Mouse (Mus musculus): Measurements from ENCODE around the gene Gtf2f2.

The Gtf2f2 gene

GRCm38 (mm10) chr14:75923314-75924052, 87.2 kb downstream of the Gtf2f2 start:
- WGBS = 86% methylated on average over 1 of the region's 1 CpGs

DNA sequence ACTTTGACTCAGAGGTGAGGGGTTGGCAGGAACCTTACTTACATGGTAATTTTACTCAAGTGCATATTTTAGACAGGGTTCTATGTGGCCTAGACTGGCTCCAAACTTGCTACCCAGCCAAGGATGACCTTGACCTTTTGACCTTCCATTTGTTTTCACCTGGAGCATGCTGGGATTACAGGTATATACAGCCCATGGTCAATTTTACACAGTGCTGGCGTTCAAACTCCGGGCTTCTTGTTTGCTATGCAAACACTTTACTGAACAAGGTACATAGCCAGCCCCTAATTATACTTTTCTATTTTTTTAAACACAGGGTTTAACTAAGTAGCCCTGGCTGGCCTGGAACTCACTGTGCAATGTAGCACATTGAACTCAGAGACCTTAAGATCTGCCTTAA, 98.0 kb downstream of the Gtf2f2 start:
- 85% methylated on average over 2 of the region's 2 CpGs for WGBS

DNA sequence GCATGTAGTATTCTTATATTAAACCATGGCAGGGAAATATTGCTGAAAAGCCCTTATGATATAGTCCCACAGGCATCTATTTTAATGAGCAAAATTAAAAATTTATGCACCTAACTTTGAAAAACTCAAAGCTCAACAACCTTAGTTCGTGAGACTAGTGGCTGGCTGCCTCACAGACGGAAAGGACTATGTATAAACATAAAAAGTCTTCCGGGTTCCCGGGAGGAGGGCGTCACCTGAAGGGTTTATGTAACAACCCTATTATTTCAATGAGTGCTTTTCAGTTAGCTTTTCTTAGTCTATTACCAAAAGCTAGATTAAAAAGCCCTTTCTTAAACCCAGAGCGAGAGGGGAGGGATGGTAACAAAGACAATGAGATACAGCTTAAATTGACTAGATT, 98.7 kb downstream of the Gtf2f2 start:
- 43% methylated on average over 6 of the region's 6 CpGs for WGBS

GRCm38 (mm10) chr14:75906931-75907330, 103.7 kb downstream of the Gtf2f2 start:
- 89% methylated on average over 8 of the region's 8 CpGs for whole genome bisulfite sequencing

DNA sequence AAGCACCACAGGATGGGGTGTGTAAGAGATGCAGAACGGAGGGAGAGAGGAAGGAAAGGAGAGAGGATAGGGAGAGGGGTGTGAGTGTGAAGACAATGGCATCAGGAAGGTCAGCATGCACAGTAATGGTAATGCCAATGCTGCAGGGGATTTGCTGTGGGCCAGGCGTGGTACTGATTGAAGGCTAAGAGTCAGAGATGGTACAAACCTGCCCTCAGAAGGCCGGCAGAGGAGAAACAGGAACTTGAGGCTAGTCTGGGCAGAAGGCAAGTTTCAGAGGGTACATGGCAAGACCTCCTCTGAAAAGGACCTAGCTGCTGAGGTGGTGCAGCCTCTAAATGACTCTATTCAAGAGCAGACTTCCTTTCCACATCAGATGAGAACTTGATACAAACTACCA, 105.7 kb downstream of the Gtf2f2 start:
- WGBS = 95% methylated on average over 3 of the region's 3 CpGs

- 88% methylated on average over 3 of the region's 3 CpGs for WGBS
These were observed 107.5 kb downstream of the Gtf2f2 start for GRCm38 (mm10) chr14:75903131-75903530.

GRCm38 (mm10) chr14:75902013-75902412, 108.7 kb downstream of the Gtf2f2 start:
- 87% methylated on average over 2 of the region's 2 CpGs for WGBS

GRCm38 (mm10) chr14:75900793-75901499, 109.7 kb downstream of the Gtf2f2 start:
- WGBS = 53% methylated on average over 5 of the region's 5 CpGs

DNA sequence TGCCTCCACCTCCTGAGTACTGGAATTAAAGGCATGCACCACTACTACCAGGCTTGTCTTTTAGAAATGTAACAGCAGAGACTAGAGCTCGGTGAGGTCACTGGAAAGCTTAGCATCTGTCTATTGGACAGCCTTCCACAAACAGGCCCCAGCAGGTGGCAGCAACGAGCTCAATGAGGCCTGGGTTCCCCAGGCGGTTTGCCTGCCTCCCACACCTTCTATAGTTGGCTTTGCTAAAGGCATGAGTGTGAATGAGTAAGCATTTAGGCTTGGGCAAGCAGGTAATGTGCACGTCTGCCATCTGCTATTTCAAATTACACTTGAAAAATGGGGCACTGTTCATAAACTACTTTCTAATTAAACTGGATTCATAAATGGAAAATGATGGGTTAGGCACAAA, 111.1 kb downstream of the Gtf2f2 start:
- 10% methylated on average over 4 of the region's 4 CpGs for WGBS

DNA sequence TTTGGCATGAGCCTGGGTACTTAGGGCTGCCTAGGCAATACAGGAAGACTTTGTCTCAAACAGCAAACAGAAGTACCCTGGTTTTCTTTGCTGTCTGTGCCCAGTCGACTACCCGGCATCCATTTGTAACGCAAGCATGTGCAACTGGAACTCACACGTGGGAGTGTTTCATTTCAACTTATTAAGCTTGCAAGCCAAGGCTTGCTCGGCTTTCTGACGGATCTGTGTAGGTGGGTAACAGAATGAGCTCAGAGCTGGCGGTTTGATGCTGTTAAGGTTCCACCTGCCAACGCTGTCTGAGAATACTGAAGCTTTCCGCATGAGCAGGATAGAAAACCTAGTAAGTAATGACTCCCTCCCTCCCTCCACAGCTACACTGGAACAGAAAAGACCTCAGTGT, 118.5 kb downstream of the Gtf2f2 start:
- 29% methylated on average over 9 of the region's 9 CpGs for WGBS

GRCm38 (mm10) chr14:75883873-75884272, 126.8 kb downstream of the Gtf2f2 start:
- WGBS = 94% methylated on average over 5 of the region's 5 CpGs

DNA sequence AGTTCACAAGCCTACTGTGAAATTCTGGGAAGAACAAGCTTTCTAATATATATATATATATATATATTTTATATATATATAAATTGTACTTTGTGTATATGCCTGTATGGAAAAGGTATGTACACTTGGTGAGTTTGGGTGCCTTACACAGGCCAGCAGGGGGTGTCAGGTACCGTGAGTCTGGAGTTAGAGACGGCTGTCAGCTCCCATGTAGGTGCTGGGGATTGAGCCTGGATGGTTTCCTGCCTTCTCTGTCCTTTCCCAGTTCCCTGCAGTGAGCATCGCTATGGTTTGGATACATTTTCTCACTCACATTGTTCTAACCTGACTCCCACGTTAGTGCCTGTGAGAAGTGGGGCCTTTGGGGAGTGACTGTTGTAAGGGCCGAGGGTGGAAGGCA, 127.3 kb downstream of the Gtf2f2 start:
- WGBS = 75% methylated on average over 5 of the region's 5 CpGs

DNA sequence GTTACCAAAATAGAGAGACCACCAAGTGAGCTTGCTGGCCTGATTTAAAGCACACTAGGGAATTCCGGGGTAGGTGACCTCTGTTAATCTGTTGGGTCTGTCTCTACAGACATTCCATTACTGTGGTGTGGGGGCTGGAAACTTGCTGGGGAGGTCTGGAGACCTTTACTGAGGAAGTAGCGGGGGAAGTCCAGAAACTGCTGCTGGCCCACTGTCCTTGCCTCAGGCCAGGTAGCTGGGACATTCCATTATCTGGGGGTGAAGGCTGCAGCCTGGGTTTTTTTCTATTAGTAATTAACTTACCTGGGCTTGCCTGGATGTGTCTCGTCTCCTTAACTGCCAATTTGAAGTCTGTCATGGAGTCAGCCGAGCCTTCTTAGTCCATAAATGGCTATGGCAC, 128.8 kb downstream of the Gtf2f2 start:
- WGBS = 69% methylated on average over 4 of the region's 4 CpGs

DNA sequence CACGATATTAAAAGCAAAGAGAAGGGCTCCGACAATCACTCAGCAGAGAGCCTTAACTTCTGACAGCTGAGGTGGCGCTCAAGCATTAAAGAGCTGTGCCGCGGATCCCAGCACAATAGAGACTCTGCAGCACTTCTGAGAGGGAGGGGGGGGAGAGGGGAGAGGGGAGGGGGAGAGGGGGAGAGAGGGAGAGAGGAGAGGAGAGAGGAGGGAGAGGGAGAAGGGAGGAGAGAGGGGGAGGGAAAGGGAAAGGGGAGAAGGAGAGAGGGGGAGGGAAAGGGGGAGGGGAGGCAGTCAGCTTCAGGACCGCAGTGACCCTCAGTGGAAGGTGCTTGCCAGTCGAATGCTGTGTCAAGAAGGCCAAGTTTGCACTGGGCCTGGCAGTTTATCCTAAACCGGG, 131.7 kb downstream of the Gtf2f2 start:
- 36% methylated on average over 8 of the region's 8 CpGs for WGBS

DNA sequence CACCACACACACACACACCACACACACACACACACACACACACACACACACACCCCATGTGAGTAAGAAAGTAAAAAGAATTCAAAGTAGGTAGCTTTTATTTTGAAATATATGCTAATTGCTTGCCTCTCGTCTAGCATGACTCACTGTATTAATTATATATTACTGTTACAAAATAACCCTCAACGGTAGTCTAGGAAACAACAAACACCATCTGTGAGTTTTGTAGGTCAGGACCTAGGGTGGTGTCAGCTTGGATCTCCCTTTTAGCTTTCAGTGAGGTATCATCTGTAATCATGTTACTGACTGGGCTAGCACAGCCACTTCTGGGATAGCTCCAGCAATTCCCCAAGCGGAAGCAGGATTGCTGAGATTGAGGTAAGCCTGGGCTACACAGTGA, 133.4 kb downstream of the Gtf2f2 start:
- WGBS = 46% methylated on average over 3 of the region's 3 CpGs

DNA sequence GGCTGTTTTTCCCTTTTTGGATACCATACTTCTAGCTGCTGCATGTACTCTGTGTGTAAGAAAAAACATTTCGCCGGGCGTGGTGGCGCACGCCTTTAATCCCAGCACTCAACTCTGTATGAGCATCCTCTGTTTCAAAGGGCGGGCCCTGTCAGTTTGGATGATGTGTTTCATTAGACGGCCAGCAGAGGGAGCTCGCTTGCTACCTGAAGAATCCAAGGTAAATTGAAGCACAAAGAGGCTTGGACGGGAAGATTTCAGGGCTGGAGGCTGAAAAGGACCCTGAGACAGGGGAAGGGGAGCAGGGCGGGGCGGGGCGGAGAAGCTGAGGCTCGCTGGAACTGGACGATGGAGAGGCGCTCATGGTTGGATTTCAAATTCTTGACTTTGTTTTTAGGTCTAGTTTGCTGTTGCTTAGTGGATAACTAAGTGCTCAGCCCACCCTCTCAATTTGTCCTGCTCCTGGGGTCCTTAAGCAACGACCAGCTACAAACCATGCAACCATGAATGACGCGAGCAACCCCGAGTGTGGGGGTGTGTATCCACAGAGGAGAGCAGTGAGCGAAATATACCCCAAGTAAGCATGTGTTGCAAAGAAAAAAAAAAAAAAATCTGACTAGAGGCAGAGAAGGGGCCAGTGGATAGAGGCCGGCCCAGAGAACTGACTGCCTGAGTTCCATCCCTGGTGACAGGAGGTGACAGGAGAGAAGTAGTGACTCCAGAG, 134.2 kb downstream of the Gtf2f2 start:
- 6% methylated on average over 21 of the region's 21 CpGs for WGBS

- 79% methylated on average over 9 of the region's 9 CpGs for WGBS
These were observed 137.1 kb downstream of the Gtf2f2 start for GRCm38 (mm10) chr14:75873612-75874011.

DNA sequence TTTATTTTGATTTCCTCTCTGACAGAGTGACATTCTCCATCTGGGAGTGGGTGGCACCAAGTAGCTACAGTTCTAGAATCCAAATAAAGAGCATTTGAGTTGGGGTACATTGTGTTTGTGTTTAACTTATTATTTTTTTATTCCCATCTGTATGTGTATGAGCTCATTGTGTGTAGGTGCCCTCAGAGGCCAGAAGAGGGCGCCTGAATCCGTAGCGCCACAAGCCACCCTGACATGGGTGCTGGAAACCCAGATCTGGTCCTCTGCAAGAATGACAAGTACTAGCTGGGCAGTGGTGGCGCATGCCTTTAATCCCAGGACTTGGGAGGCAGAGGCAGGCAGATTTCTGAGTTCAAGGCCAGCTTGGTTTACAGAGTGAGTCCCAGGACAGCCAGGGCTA, 138.9 kb downstream of the Gtf2f2 start:
- 91% methylated on average over 4 of the region's 4 CpGs for WGBS

- 8% methylated on average over 5 of the region's 5 CpGs for WGBS
These were observed 139.6 kb downstream of the Gtf2f2 start for GRCm38 (mm10) chr14:75871111-75871510.

DNA sequence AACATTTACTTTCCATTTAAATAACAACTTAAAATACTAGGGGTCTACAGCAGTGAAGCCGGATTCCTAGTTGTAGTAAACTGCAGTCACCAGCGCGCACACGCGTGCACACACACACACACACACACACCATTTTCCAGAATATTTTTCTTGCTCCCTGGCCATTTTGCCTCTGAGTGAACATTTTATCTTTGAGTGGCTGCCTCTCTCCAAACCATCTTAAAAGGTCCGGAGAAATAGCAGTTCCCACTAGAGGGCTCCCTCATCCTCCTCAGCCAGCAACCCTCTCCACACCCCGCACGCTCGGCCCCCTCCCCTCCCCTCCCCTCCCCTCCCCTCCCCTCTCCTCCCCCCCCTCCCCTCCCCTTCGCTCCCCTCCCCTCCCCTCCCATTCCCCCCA, 140.0 kb downstream of the Gtf2f2 start:
- 16% methylated on average over 9 of the region's 10 CpGs for WGBS

- 78% methylated on average over 14 of the region's 14 CpGs for WGBS
These were observed 140.8 kb downstream of the Gtf2f2 start for GRCm38 (mm10) chr14:75869769-75870363.

GRCm38 (mm10) chr14:75868028-75868427, 142.6 kb downstream of the Gtf2f2 start:
- 94% methylated on average over 3 of the region's 3 CpGs for WGBS

Data from cerebral cortex, adult 2 months (tissue).